Mouse (Mus musculus) limb, embryonic 14.5 days (tissue): ENCODE data around the gene Smpd2. TPM values are rescaled to one million over a fixed set of nuclear protein-coding genes. Genes with fewer than 3 reads are reported as not detected.
A peak's percentile ranks its signal among the peaks of the same experiment; 100 is the strongest.

ENCODE experiments used
- ATAC-seq: fragments of 200-750 bp; cut with Nextera tagmentation; 2 replicates; pipeline ENCODE4 v1.8.0; 2017; ENCODE audit warnings: low read depth, moderate number of reproducible peaks, moderate TSS enrichment; ENCODE audit not compliant: low FRiP score
- DNase-seq: peaks from one replicate; pipeline ENCODE4 v3.0.0-alpha.2; 2015; ENCODE audit warnings: low spot score
- H3K27ac ChIP-seq: fragments of 300-500 bp; sonication (generic); replicated peaks from 2 replicates; pipeline ENCODE4 v1.5.1; 2014; ENCODE audit warnings: low read depth, mild to moderate bottlenecking, low read length, moderate library complexity, mixed read lengths
- H3K27me3 ChIP-seq: fragments of 300-500 bp; sonication (generic); 2 replicates; pipeline ENCODE4 v1.6.1; 2014; ENCODE audit warnings: low read length, mixed read lengths; ENCODE audit not compliant: control insufficient read depth, insufficient read depth
- H3K36me3 ChIP-seq: fragments of 300-500 bp; sonication (generic); 2 replicates; pipeline ENCODE4 v1.6.1; 2014; ENCODE audit warnings: mild to moderate bottlenecking, low read length, moderate library complexity, mixed read lengths; ENCODE audit not compliant: control insufficient read depth, insufficient read depth
- H3K4me1 ChIP-seq: fragments of 300-500 bp; sonication (generic); 2 replicates; pipeline ENCODE4 v1.6.1; 2014; ENCODE audit warnings: antibody characterized with exemption, low read length, mixed read lengths; ENCODE audit not compliant: control insufficient read depth, insufficient read depth
- H3K4me2 ChIP-seq: fragments of 300-500 bp; sonication (generic); replicated peaks from 2 replicates; pipeline ENCODE4 v1.6.1; 2014; ENCODE audit warnings: low read depth, mild to moderate bottlenecking, low read length, moderate library complexity; ENCODE audit not compliant: severe bottlenecking
- H3K4me3 ChIP-seq: fragments of 300-500 bp; sonication (generic); replicated peaks from 2 replicates; pipeline ENCODE4 v1.5.1; 2014; ENCODE audit warnings: low read length
- H3K9ac ChIP-seq: fragments of 300-500 bp; sonication (generic); 2 replicates; pipeline ENCODE4 v1.6.1; 2014; ENCODE audit warnings: mild to moderate bottlenecking, low read depth, low read length, moderate library complexity; ENCODE audit not compliant: severe bottlenecking
- H3K9me3 ChIP-seq: fragments of 300-500 bp; sonication (generic); 2 replicates; pipeline ENCODE4 v1.6.1; 2016; ENCODE audit warnings: low read length; ENCODE audit not compliant: control insufficient read depth
- POLR2A ChIP-seq: fragments of 200-500 bp; IDR thresholded peaks from 2 replicates; pipeline ENCODE4 v1.8.0; 2012; ENCODE audit warnings: inconsistent platforms, mild to moderate bottlenecking, moderate library complexity, borderline replicate concordance; ENCODE audit not compliant: insufficient read depth, insufficient read length; ENCODE audit errors: extremely low read depth
- WGBS: fragments of 180-500 bp; shearing (Covaris S2); extraction: QIAGEN DNeasy Blood & Tissue Kit; methylation state at CpG from one replicate; pipeline ENCODE4 v1.1.7; 2014; 5-methylcytosine and 5-hydroxymethylcytosine counted together
- polyA plus RNA-seq, 2 experiments: library from polyadenylated mRNA; depleted of rRNA in 1 of 2; stranded (reverse) in 1 of 2; unstranded in 1 of 2; fragments of >200 nt; fragmentation: Nextera tagmentation in 1 of 2; extraction: Ambion mirVana in 1 of 2; gene quantifications; 2 replicates each; pipeline versions ENCODE4 v1.2.1 to v1.2.3; 2012 to 2014

Smpd2 gene
- polyA plus RNA-seq, 2 experiments = 46.2 to 75.2 TPM

- peak overlapping the region; percentile 62 for H3K4me3 ChIP-seq
- TF ChIP-seq POLR2A = no peak
- H3K4me1 ChIP-seq = peaks cover 14% of the 10 kb centered on the region
- H3K4me2 ChIP-seq = peak overlapping the region; percentile 100
- H3K9ac ChIP-seq = peak overlapping the region; percentile 73
- H3K27ac ChIP-seq = no peak overlapping the region
- H3K27me3 ChIP-seq = no peaks in the 10 kb centered on the region
- H3K36me3 ChIP-seq = peaks cover 40% of the 10 kb centered on the region
- DNase-seq = no peak
- H3K9me3 ChIP-seq = no peaks in the 10 kb centered on the region
- WGBS = 17% methylated on average over 8 of the region's 8 CpGs
- ATAC-seq = no peak
Measured at GRCm38 (mm10) chr10:41489294-41489693, 875 bp downstream of the Smpd2 start.

- Histone ChIP-seq H3K36me3 (peaks cover 44% of the 10 kb centered on the region), H3K9me3 (no peaks in the 10 kb centered on the region), H3K27ac (no peak overlapping the region), H3K4me2 (peak overlapping the region; percentile 100), H3K9ac (peak overlapping the region; percentile 73), H3K27me3 (no peaks in the 10 kb centered on the region), H3K4me1 (peaks cover 14% of the 10 kb centered on the region), H3K4me3 (peak overlapping the region; percentile 62)
- ATAC-seq (no peak), DNase-seq (no peak)
- 45% methylated on average over 7 of the region's 7 CpGs for WGBS
- no peak for TF ChIP-seq POLR2A
Measured at GRCm38 (mm10) chr10:41488877-41489276, 1.3 kb downstream of the Smpd2 start.

DNA sequence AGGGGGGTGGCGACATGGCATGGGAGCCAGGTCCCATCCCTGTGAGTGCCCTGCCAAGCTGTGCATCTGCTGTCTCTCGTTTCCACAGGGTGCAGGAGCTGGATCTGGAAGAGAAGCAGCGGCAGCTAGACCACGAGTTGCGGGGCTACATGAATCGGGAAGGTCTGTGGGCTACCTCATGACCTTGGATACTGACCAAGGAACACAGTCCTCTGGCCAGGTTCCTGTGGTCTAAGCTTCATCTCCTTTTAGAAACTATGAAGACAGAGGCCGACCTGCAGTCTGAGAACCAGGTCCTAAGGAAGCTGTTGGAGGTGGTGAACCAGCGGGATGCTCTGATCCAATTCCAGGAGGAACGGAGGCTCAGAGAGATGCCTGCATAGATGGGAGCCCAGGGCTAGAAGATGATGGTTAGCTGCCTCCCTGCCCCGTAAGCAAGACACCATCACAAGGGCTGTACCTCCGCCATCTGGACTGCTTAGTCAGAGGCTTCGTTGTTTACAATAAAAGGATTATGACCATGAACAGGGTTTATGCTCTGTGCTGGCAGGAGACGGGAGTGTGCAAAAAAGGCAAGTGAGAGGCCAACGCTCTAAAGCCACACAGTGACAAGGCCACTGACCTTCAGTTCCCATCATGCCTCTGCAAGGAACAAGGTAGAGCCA is 3.5 kb downstream of the Smpd2 start:
- Histone ChIP-seq H3K27ac (no peak overlapping the region), H3K9me3 (no peaks in the 10 kb centered on the region), H3K4me3 (no peak overlapping the region), H3K36me3 (peaks cover 64% of the 10 kb centered on the region), H3K27me3 (no peaks in the 10 kb centered on the region), H3K9ac (no peak overlapping the region), H3K4me2 (no peak overlapping the region), H3K4me1 (peaks cover 14% of the 10 kb centered on the region)
- 84% methylated on average over 14 of the region's 14 CpGs for WGBS
- no peak for TF ChIP-seq POLR2A
- ATAC-seq = no peak
- DNase-seq = no peak

DNA sequence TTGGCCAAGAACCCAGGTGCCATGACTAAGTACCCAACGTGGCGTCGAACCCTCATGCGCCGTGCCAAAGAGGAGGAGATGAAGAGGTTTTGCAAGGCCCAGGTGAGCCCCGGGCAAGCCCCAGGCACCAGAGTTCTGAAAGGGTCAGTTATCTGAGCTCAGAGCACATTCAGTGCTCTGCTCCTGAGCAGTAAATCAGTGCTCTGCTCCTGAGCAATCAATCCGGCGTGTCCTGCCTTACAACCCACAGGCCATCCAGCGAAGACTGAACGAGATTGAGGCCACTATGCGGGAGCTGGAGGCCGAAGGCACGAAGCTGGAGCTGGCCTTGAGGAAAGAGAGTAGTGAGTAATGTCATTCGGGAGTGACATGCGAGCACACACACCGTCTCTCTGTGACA is 4.4 kb downstream of the Smpd2 start:
- Histone ChIP-seq H3K9ac (no peak overlapping the region), H3K9me3 (no peaks in the 10 kb centered on the region), H3K27ac (no peak overlapping the region), H3K36me3 (peaks cover 71% of the 10 kb centered on the region), H3K4me2 (no peak overlapping the region), H3K4me3 (no peak overlapping the region), H3K4me1 (peaks cover 14% of the 10 kb centered on the region), H3K27me3 (no peaks in the 10 kb centered on the region)
- ATAC-seq (no peak), DNase-seq (no peak)
- 93% methylated on average over 16 of the region's 16 CpGs for WGBS
- TF ChIP-seq POLR2A = no peak

GRCm38 (mm10) chr10:41482446-41482845 is 7.7 kb downstream of the Smpd2 start:
- WGBS = 81% methylated on average over 7 of the region's 7 CpGs
- no peak overlapping the region for H3K4me2 ChIP-seq
- H3K27ac ChIP-seq = no peak overlapping the region
- no peak overlapping the region for H3K9ac ChIP-seq
- peaks cover 83% of the 10 kb centered on the region for H3K36me3 ChIP-seq
- no peak for TF ChIP-seq POLR2A
- no peaks in the 10 kb centered on the region for H3K27me3 ChIP-seq
- no peak for ATAC-seq
- no peak for DNase-seq
- H3K4me3 ChIP-seq = no peak overlapping the region
- H3K9me3 ChIP-seq = no peaks in the 10 kb centered on the region
- H3K4me1 ChIP-seq = 0 out of 2 replicates have a peak, but pooled peaks cover 3% of the 10 kb centered on the region
